Mouse (Mus musculus): ENCODE measurements around the gene Gm49366. TPM values are rescaled to one million over a fixed set of nuclear protein-coding genes. Genes with fewer than 3 reads are reported as not detected.

The Gm49366 gene
- not detected for polyA plus RNA-seq (2014; fragmentation: Illumina TruSeq; extraction: RNeasy Lipid Tissue Mini Kit (QIAGEN cat#74804))

DNA sequence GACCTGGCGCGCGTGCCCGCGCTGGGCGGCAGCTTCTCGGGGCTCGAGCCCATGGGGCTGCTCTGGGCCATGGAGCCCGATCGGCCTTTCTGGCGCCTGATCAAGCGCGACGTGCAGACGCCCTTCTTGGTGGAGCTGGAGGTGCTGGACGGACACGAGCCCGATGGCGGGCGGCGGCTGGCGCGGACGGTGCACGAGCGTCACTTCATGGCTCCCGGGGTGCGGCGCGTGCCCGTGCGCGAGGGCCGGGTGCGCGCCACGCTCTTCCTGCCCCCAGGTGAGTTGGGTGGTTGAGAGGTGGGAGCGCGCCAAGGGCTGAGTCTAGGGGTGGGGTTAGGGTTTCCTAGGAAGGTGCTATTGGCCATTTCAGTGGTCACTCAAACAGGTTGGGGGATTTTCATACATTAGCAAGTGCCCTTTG lies at the start of gene Gm49366:
Gene Gm49366 (plus strand): TSS at position 245 of the 421 bp plus-strand sequence.

DNA sequence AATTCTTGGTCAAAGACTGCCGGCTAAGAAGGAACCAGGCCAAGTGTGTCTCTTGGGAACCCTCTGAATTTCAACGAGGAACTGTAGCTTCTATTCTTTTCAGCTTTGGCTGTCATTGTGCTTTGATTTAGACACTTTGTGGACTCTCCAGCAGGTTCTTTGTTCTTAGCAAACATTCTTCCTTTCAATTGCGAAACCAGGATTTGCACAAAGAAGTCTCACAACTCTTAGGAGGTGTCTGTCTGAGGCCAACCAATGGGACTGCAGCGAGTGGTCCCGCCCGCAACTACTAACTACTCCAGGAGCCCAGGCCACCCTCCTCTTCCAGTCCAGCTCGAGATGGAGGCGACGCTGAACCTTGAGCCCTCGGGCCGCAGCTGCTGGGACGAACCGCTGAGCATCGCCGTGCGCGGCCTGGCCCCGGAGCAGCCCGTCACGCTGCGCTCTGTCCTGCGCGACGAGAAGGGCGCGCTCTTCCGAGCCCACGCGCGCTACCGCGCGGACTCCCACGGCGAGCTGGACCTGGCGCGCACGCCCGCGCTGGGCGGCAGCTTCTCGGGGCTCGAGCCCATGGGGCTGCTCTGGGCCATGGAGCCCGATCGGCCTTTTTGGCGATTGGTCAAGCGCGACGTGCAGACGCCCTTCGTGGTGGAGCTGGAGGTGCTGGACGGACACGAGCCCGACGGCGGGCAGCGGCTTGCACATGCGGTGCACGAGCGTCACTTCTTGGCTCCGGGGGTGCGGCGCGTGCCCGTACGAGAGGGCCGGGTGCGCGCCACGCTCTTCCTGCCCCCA lies 29.4 kb upstream of the Gm49366 start, which contains the start of gene Acot1:
Gene Acot1 (plus strand): TSS at position 320 of the 795 bp plus-strand sequence.

GRCm38 (mm10) chr12:84038241-84038640 lies 494 bp upstream of the Gm49366 start, which contains the start of gene Acot4:
Gene Acot4 (plus strand): TSS chr12:84038379.

GRCm38 (mm10) chr12:84051937-84052474 lies 13.3 kb downstream of the Gm49366 start, which contains the start of gene Acot3:
Gene Acot3 (plus strand): TSS chr12:84052144.

DNA sequence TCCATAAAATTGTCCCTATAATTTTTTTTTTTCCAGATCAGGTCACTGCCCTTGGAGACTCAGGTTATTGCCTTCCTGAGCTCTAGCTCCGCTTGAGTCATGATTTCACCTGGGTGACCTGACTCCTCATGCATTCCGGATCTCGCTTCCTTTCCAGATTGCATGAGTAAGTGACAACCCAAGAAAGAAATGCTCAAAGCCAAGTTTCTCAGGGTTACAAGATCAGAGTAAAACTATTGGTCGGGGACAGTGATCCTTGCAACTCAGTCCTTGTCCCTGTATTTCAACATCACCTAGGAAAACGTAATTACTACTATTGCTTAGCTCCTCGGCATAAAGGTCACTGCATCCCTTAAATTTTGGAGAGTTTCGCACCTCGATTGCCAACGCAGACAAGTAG lies 30.3 kb downstream of the Gm49366 start, which contains the start of gene Acot5:
Gene Acot5 (plus strand): TSS at position 340 of the 400 bp plus-strand sequence.

DNA sequence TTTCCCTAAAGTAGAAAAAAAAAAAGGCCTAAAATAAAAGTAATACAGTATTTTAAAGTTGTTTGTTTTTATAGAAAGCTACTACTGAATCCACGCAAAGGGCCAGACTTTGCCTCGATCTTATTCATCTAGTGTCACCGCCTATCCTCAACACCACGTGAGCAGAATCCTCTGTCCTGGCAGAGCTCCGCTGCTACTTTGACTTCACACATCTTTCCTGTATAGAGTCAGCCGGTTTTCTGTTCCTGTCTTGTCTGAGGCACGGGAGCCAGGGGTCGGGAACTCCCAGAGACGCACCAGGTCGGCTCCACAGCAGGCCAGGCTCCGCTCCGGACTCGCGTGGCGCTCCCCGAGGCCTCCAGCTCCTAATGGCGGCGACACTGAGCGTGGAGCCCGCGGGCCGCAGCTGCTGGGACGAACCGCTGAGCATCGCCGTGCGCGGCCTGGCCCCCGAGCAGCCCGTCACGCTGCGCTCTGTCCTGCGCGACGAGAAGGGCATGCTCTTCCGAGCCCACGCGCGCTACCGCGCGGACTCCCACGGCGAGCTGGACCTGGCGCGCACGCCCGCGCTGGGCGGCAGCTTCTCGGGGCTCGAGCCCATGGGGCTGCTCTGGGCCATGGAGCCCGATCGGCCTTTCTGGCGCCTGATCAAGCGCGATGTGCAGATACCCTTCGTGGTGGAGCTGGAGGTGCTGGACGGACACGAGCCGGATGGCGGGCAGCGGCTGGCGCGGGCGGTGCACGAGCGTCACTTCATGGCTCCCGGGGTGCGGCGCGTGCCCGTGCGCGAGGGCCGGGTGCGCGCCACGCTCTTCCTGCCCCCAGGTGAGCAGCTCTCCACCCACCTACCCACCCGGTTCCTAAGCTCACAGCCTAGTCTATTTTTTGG lies 62.1 kb downstream of the Gm49366 start, which contains the start of gene Acot6:
Gene Acot6 (plus strand): TSS at position 51 of the 889 bp plus-strand sequence.

Other genes with a start within 250 kb of the Gm49366 start
- 20.8 TPM for gene Numb, start 117.0 kb upstream of the Gm49366 start, polyA plus RNA-seq (2014; fragmentation: Illumina TruSeq; extraction: RNeasy Lipid Tissue Mini Kit (QIAGEN cat#74804))
- gene Riox1, start 88.3 kb upstream of the Gm49366 start, polyA plus RNA-seq (2014; fragmentation: Illumina TruSeq; extraction: RNeasy Lipid Tissue Mini Kit (QIAGEN cat#74804)) = 2.6 TPM
- not detected for gene Heatr4, start 54.1 kb upstream of the Gm49366 start, polyA plus RNA-seq (2014; fragmentation: Illumina TruSeq; extraction: RNeasy Lipid Tissue Mini Kit (QIAGEN cat#74804))
- 5.5 TPM for gene Acot2, start 51.1 kb upstream of the Gm49366 start, polyA plus RNA-seq (2014; fragmentation: Illumina TruSeq; extraction: RNeasy Lipid Tissue Mini Kit (QIAGEN cat#74804))
- 55.7 TPM for gene Acot1, start 29.4 kb upstream of the Gm49366 start, polyA plus RNA-seq (2014; fragmentation: Illumina TruSeq; extraction: RNeasy Lipid Tissue Mini Kit (QIAGEN cat#74804))
- gene Acot4, start 556 bp upstream of the Gm49366 start, polyA plus RNA-seq (2014; fragmentation: Illumina TruSeq; extraction: RNeasy Lipid Tissue Mini Kit (QIAGEN cat#74804)) = 0.34 TPM
- gene Acot3, start 13.2 kb downstream of the Gm49366 start, polyA plus RNA-seq (2014; fragmentation: Illumina TruSeq; extraction: RNeasy Lipid Tissue Mini Kit (QIAGEN cat#74804)) = 0.88 TPM
- not detected for gene Acot5, start 30.4 kb downstream of the Gm49366 start, polyA plus RNA-seq (2014; fragmentation: Illumina TruSeq; extraction: RNeasy Lipid Tissue Mini Kit (QIAGEN cat#74804))
- 21.9 TPM for gene Acot6, start 61.7 kb downstream of the Gm49366 start, polyA plus RNA-seq (2014; fragmentation: Illumina TruSeq; extraction: RNeasy Lipid Tissue Mini Kit (QIAGEN cat#74804))
- 53.8 TPM for gene Dnal1, start 75.4 kb downstream of the Gm49366 start, polyA plus RNA-seq (2014; fragmentation: Illumina TruSeq; extraction: RNeasy Lipid Tissue Mini Kit (QIAGEN cat#74804))
- 0.31 TPM for gene Pnma1, start 109.6 kb downstream of the Gm49366 start, polyA plus RNA-seq (2014; fragmentation: Illumina TruSeq; extraction: RNeasy Lipid Tissue Mini Kit (QIAGEN cat#74804))
- gene Elmsan1, start 179.9 kb downstream of the Gm49366 start, polyA plus RNA-seq (2014; fragmentation: Illumina TruSeq; extraction: RNeasy Lipid Tissue Mini Kit (QIAGEN cat#74804)) = 11.2 TPM
- 60.1 TPM for gene Ptgr2, start 246.3 kb downstream of the Gm49366 start, polyA plus RNA-seq (2014; fragmentation: Illumina TruSeq; extraction: RNeasy Lipid Tissue Mini Kit (QIAGEN cat#74804))